Mouse (Mus musculus): ENCODE results near the gene Pacrg. TPM values are rescaled to one million over a fixed set of nuclear protein-coding genes. Genes with fewer than 3 reads are reported as not detected.

Gene Pacrg
- total and polyA plus RNA-seq, 3 experiments = not detected

- TF ChIP-seq SMC3 (IDR thresholded peaks at IDR 0.05; ENCODE audit: low read depth, low read length) (no peak), ZMIZ1 (IDR thresholded peaks at IDR 0.05; ENCODE audit: low read depth, low read length) (no peak), BHLHE40 (IDR thresholded peaks at IDR 0.05; ENCODE audit: borderline replicate concordance, low read depth, low read length) (no peak), RAD21 (IDR thresholded peaks at IDR 0.05; ENCODE audit: low read depth, low read length) (no peak), ELF1 (IDR thresholded peaks at IDR 0.05; ENCODE audit: low read depth, low read length) (no peak), EP300 (IDR thresholded peaks at IDR 0.05; ENCODE audit: low read depth in 1 of 2, low read length in 2 of 2) (no peak), MAFK (IDR thresholded peaks at IDR 0.05; ENCODE audit: borderline replicate concordance, low read depth, low read length) (no peak), ZNF384 (IDR thresholded peaks at IDR 0.05; ENCODE audit: low read depth, low read length) (no peak), GATA1 (IDR thresholded peaks at IDR 0.05; ENCODE audit: low read depth, low read length) (no peak)
- Histone ChIP-seq H3K27me3 (ENCODE audit: control insufficient read depth in 1 of 2, insufficient read depth in 2 of 2, low read length in 2 of 2) (no peaks in the 10 kb centered on the region), H3K79me2 (ENCODE audit: control insufficient read depth, insufficient read depth, low read length, poor library complexity) (no peaks in the 10 kb centered on the region), H3K36me3 (ENCODE audit: control insufficient read depth in 1 of 2, insufficient read depth in 2 of 2, low read length in 2 of 2) (no peaks in the 10 kb centered on the region), H3K9ac (ENCODE audit: control insufficient read depth, low read depth, low read length, poor library complexity, severe bottlenecking) (no peak overlapping the region), H3K9me3 (replicated peaks; ENCODE audit: insufficient read depth, low read length) (no peaks in the 10 kb centered on the region), H3K4me1 (ENCODE audit: control insufficient read depth in 1 of 2, insufficient read depth in 2 of 2, low read length in 2 of 2) (no peaks in the 10 kb centered on the region), H3K27ac (ENCODE audit: control insufficient read depth, low read depth, low read length) (no peak overlapping the region), H3K4me3 (ENCODE audit: control insufficient read depth in 1 of 2, insufficient read depth in 1 of 2, low read depth in 2 of 2, low read length in 2 of 2) (no peak overlapping the region)
- no peak for DNase-seq (ENCODE audit: low read depth, low spot score)
Observed at GRCm38 (mm10) chr17:10575306-10575705, 264.8 kb downstream of the Pacrg start.

GRCm38 (mm10) chr17:10572436-10572835 lies 267.7 kb downstream of the Pacrg start:
- no peak overlapping the region for H3K4me3 ChIP-seq (ENCODE audit: control insufficient read depth in 1 of 2, insufficient read depth in 1 of 2, low read depth in 2 of 2, low read length in 2 of 2)
- H3K36me3 ChIP-seq (ENCODE audit: control insufficient read depth in 1 of 2, insufficient read depth in 2 of 2, low read length in 2 of 2) = no peaks in the 10 kb centered on the region
- no peak overlapping the region for H3K27ac ChIP-seq (ENCODE audit: control insufficient read depth, low read depth, low read length)
- no peaks in the 10 kb centered on the region for H3K4me1 ChIP-seq (ENCODE audit: control insufficient read depth in 1 of 2, insufficient read depth in 2 of 2, low read length in 2 of 2)
- H3K9ac ChIP-seq (ENCODE audit: control insufficient read depth, low read depth, low read length, poor library complexity, severe bottlenecking) = no peak overlapping the region
- H3K79me2 ChIP-seq (ENCODE audit: control insufficient read depth, insufficient read depth, low read length, poor library complexity) = no peaks in the 10 kb centered on the region
- no peak for DNase-seq (ENCODE audit: low read depth, low spot score)
- TF ChIP-seq UBTF (IDR thresholded peaks at IDR 0.05; ENCODE audit: borderline replicate concordance, insufficient read depth, low read depth, low read length) (no peak), NRF1 (IDR thresholded peaks at IDR 0.05; ENCODE audit: insufficient read depth, low read depth, low read length, poor library complexity, severe bottlenecking) (no peak), POLR2AphosphoS2 (IDR thresholded peaks at IDR 0.05; ENCODE audit: low read length) (no peak), USF1 (IDR thresholded peaks at IDR 0.05; ENCODE audit: low read depth, low read length) (no peak), TCF12 (IDR thresholded peaks at IDR 0.05; ENCODE audit: low read depth, low read length) (no peak), SMC3 (IDR thresholded peaks at IDR 0.05; ENCODE audit: low read depth, low read length) (no peak), ZC3H11A (IDR thresholded peaks at IDR 0.05; ENCODE audit: low read depth, low read length) (no peak), ZMIZ1 (IDR thresholded peaks at IDR 0.05; ENCODE audit: low read depth, low read length) (no peak), CTCF (IDR thresholded peaks at IDR 0.05 in 2 of 3, conservative IDR thresholded peaks at IDR 0.05 in 1 of 3; ENCODE audit: control insufficient read depth in 1 of 3, insufficient read depth in 1 of 3, low read depth in 2 of 3, low read length in 3 of 3, poor library complexity in 1 of 3, severe bottlenecking in 1 of 3) (no peak), RCOR1 (IDR thresholded peaks at IDR 0.05; ENCODE audit: low read depth, low read length) (no peak), MXI1 (IDR thresholded peaks at IDR 0.05; ENCODE audit: low read depth, low read length) (no peak), MAX (IDR thresholded peaks at IDR 0.05; ENCODE audit: low read length) (no peak), MYB (IDR thresholded peaks at IDR 0.05; ENCODE audit: low read depth, low read length) (no peak), KAT2A (conservative IDR thresholded peaks at IDR 0.05; ENCODE audit: low read depth, low read length) (no peak), JUND (IDR thresholded peaks at IDR 0.05; ENCODE audit: low read depth, low read length) (no peak), ETS1 (IDR thresholded peaks at IDR 0.05; ENCODE audit: low read depth, low read length) (no peak), ELF1 (IDR thresholded peaks at IDR 0.05; ENCODE audit: low read depth, low read length) (no peak), ZNF384 (IDR thresholded peaks at IDR 0.05; ENCODE audit: low read depth, low read length) (no peak), TBP (IDR thresholded peaks at IDR 0.05; ENCODE audit: low read depth, low read length) (no peak), RAD21 (IDR thresholded peaks at IDR 0.05; ENCODE audit: low read depth, low read length) (no peak)
- no peaks in the 10 kb centered on the region for H3K9me3 ChIP-seq (replicated peaks; ENCODE audit: insufficient read depth, low read length)
- no peaks in the 10 kb centered on the region for H3K27me3 ChIP-seq (ENCODE audit: control insufficient read depth in 1 of 2, insufficient read depth in 2 of 2, low read length in 2 of 2)

Measured in MEL (cell line).